Comparison of ENCODE assay signal across 8 mouse cellular contexts in the genomic region with DNA sequence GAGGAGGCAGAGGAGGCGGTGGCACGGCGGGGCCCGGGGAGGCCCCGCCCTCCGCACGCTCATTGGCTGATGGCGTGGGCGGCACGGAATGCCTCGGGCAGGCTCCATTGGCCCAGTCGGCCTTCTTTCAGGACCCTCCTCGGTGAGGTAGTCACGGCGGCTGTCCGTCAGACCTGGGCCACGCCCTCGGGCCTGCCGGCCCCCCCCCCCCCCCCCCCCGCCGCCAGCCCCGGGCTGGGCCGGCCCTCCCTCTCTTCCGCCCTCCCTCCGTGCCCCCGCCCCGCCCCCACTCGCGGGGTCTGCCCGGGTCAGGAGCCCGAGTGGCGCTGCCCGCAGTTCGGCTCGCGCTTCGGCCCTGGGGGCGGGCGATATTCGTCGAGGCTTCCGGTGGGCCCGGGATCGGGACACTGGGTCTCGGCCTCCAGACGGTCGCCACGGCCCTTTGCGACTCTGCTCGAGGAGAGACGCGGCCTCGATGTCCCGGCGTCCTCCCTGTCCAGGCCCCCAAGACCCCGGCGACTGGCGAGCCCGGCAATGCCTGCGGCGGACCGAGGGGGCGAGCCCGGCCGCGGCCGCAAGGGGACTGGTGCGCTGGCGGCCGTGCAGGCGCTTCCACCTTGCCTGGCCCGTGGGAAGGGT. TPM values are rescaled to one million over a fixed set of nuclear protein-coding genes. Genes with fewer than 3 reads are reported as not detected.
DNase-seq lines count a peak whose midpoint lies in the region; ATAC-seq and TF ChIP-seq lines count a peak whose summit lies in the region.
"Not testable (repeated sequence)": the region's sequence is repeated elsewhere in the genome, so short reads cannot be mapped to it uniquely, and the experiment has no call there.

A gene (minus strand): TSS at position 16 of the 639 bp plus-strand sequence.

- H3K9ac ChIP-seq in hindbrain, postnatal 0 days (replicated peaks; ENCODE audit: low read length) = peak within 1 kb of the TSS; percentile 74

- H3K9me3 ChIP-seq in hindbrain, postnatal 0 days (ENCODE audit: low read length) = not testable (repeated sequence)

- not testable (repeated sequence) for H3K4me1 ChIP-seq in hindbrain, postnatal 0 days (ENCODE audit: insufficient read depth, low read length)

- peak; percentile 81 for DNase-seq in ZHBTc4 (ENCODE audit: low read depth, low spot score)
- peak; percentile 95 for DNase-seq in gastrocnemius, adult 2 months
- DNase-seq in hindbrain, postnatal 0 days (ENCODE audit: low spot score) = peak; percentile 82
- DNase-seq in left cerebral cortex, adult 8-10 months (ENCODE audit: low spot score in 2 of 2) = peak; percentile 49 to 97
- DNase-seq in right cerebral cortex, adult 18-20 months = peak; percentile 86
- peak; percentile 68 for DNase-seq in urinary bladder, postnatal 10 days (ENCODE audit: low spot score)

- intact Hi-C loops in gastrocnemius, adult 2 months (cut with DNase I) = loop anchor here (2.0 kb wide), 1 partner anchor 75 kb away; a partner anchor contains a TSS

- WGBS in hindbrain, postnatal 0 days = under 1% methylated on average over 34 of the region's 72 CpGs

- TF ChIP-seq CTCF in gastrocnemius, adult 2 months (IDR thresholded peaks at IDR 0.05); hindbrain, postnatal 0 days (IDR thresholded peaks at IDR 0.05; ENCODE audit: low read depth): not testable (repeated sequence)

- H3K4me2 ChIP-seq in hindbrain, postnatal 0 days (ENCODE audit: low read depth, low read length) = peak within 1 kb of the TSS; percentile 61

- ATAC-seq in common myeloid progenitor, adult 5-6 weeks (replicated peaks; ENCODE audit: low read depth, poor library complexity, severe bottlenecking) = peak; percentile 90
- peak; percentile 98 for ATAC-seq in hindbrain, postnatal 0 days
- ATAC-seq in megakaryocyte, adult 5-6 weeks (ENCODE audit: poor library complexity, severe bottlenecking) = peak; percentile 92

- H3K36me3 ChIP-seq in hindbrain, postnatal 0 days (ENCODE audit: insufficient read depth, low read length) = not testable (repeated sequence)

- H3K27me3 ChIP-seq in hindbrain, postnatal 0 days (ENCODE audit: insufficient read depth, low read length) = not testable (repeated sequence)

- peak within 1 kb of the TSS; percentile 96 for H3K27ac ChIP-seq in gastrocnemius, adult 2 months
- H3K27ac ChIP-seq in hindbrain, postnatal 0 days = peak within 1 kb of the TSS; percentile 96

- H3K4me3 ChIP-seq in gastrocnemius, adult 2 months = peak within 1 kb of the TSS; percentile 87
- H3K4me3 ChIP-seq in hindbrain, postnatal 0 days (ENCODE audit: low read length) = peak within 1 kb of the TSS; percentile 63

RNA-seq across cellular contexts. Expression of the gene that starts here (rescaled TPM):
- total RNA-seq in common myeloid progenitor, adult 5-6 weeks (2017) = 21.6 and 23.7 TPM in 2 replicates
- total RNA-seq in gastrocnemius, adult 2 months (2021) = 10 to 100 TPM; 18.5 to 22.5 TPM
- total RNA-seq in hindbrain, postnatal 0 days (2014; rRNA removed) = 12.1 and 12.4 TPM in 2 replicates
- 25.3 and 25.9 TPM in 2 replicates for polyA plus RNA-seq in hindbrain, postnatal 0 days (2015; fragmentation: Nextera tagmentation; extraction: Ambion mirVana)
- total RNA-seq in left cerebral cortex, adult 8-10 months (2022) = 10 to 100 TPM; 28.0 to 32.6 (median 30.6) TPM
- total RNA-seq in megakaryocyte, adult 5-6 weeks (2015) = 24.2 and 28.6 TPM in 2 replicates
- 17.2 and 19.2 TPM in 2 replicates for total RNA-seq in megakaryocyte, adult 5-6 weeks (2017)

Comparison
In these comparisons a context has a peak if more than half of its experiments do, and no peak if none do; other contexts are left out.
1. Peak in every context shown above with its lines: DNase-seq, ATAC-seq, H3K4me3 ChIP-seq and H3K27ac ChIP-seq.